Mouse (Mus musculus): Measurements from ENCODE around the gene Ago3. TPM values are rescaled to one million over a fixed set of nuclear protein-coding genes. Genes with fewer than 3 reads are reported as not detected.

Gene Ago3
- total RNA-seq, 2 experiments from 2014 or later: 0.77 to 20.0 TPM

DNA sequence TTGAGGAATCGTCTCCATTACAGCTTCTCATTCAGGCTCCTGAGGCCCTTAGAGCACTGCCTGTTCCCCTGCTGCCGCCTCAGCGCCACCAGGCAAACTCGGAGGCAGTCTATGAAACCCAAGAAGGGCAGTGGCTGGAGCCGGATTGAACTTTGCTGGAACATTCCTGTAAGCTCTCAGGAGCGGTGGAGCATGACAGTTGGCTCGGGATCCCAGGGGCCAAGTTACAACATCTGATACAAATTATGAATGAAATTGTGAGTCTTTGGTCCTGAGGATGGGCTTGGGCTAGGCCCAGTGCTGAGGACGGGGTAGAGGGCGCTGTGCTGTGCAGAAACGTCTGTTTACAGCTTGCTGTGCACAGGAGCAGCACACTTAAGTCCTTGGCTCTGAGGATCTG is 115.0 kb downstream of the Ago3 start:
- ATAC-seq (replicated peaks; ENCODE audit: low FRiP score, poor library complexity, severe bottlenecking): no peak

DNA sequence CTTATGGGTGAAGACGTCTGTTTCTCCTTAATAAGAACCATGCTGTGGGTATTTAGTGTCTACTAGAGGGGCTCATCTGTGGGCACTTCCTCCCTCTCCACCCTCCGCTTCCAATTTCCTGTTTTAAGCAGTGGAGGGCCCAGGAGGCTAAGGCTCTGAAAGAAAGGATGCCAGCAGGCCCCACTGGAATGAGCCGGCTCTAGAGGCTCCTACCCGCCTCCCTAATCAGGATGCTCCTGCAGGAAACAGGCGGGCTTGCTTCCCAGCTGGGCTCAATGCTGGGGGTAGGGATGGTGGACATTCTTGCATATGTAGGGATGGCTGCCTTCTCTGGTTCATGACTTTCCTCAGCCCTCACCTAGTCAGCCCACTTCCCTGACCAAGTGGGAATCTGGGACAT is 116.2 kb downstream of the Ago3 start:
- ATAC-seq (replicated peaks; ENCODE audit: low FRiP score, poor library complexity, severe bottlenecking): no peak

DNA sequence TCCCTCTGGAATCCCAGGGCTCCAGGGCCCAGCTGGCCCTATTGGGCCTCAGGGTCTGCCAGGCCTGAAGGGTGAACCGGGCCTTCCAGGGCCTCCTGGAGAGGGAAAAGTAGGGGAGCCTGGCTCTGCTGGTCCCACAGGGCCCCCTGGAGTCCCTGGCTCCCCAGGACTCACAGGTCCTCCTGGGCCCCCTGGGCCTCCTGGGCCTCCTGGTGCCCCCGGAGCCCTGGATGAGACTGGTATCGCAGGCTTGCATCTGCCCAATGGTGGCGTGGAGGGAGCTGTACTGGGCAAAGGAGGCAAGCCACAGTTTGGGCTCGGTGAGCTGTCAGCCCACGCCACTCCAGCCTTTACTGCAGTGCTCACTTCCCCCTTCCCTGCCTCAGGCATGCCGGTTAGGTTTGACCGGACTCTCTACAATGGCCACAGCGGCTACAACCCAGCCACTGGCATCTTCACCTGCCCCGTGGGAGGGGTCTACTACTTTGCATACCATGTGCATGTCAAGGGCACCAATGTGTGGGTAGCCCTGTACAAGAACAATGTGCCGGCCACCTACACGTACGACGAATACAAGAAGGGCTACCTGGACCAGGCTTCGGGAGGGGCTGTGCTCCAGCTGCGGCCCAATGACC is 117.7 kb downstream of the Ago3 start:
- ATAC-seq (replicated peaks; ENCODE audit: low FRiP score, poor library complexity, severe bottlenecking): no peak

DNA sequence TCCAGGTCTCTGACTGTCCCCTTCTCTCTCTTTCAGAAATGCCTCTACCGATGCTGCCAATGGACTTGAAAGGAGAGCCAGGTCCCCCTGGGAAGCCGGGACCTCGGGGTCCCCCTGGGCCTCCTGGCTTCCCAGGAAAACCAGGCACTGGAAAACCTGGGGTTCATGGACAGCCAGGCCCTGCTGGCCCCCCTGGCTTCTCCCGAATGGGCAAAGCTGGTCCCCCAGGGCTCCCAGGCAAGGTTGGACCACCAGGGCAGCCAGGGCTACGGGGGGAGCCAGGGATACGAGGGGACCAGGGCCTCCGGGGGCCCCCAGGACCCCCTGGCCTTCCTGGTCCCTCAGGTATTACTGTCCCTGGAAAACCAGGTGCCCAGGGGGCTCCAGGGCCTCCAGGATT is 119.0 kb downstream of the Ago3 start:
- no peak for ATAC-seq (replicated peaks; ENCODE audit: low FRiP score, poor library complexity, severe bottlenecking)

DNA sequence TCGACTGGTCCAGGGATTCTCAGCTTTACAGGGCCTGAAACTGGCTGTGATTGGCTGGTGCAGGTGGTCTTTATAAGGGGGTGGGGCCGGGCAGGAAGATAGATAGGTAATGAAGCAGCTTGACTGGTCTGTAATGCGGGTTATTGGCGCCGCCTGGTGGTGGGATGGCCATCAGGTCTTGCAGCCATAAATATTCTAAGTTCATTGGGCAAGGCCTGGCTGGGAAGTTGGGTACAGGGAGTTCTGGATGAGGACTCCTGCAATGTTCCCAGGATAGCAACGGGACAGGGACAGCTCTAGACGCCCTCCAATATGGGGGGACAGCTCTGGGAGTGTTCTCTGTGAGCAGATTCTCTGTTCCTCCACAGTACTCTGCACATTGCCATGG is 119.4 kb downstream of the Ago3 start:
- peak; percentile 67; the same call in 1 of the 2 replicates for ATAC-seq (replicated peaks; ENCODE audit: low FRiP score, poor library complexity, severe bottlenecking)

DNA sequence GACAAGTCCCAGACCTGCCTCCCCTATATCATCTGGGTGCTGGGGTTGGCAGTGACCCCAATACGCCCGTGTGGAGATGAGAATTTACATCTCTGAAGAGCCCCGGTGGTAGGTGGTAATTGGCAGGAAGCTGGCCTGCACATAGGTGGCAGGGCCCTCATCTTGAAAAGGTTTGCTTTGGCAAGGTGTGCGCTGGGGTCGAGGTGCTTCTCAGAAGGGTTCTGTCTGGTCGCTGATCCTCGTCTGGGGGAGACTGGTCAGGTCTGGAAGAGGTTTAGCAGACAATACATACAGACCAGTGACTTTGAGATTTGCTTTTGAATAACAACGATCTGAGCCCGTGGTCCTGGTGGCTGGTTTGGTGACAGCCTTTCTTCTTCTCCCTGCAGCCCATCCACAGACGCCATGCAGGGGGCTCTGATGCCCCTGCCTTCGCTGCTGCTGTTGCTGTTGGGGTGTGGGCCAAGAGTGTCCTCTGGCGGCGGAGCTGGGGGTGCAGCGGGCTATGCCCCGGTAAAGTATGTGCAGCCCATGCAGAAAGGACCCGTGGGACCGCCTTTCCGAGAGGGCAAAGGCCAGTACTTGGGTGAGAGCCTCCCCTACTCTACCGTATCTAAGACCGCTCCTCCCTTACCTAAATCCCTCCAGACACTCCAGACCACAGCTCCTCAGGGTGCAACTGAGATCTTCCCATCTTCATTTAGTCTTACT is 120.0 kb downstream of the Ago3 start:
- no peak for ATAC-seq (replicated peaks; ENCODE audit: low FRiP score, poor library complexity, severe bottlenecking)

DNA sequence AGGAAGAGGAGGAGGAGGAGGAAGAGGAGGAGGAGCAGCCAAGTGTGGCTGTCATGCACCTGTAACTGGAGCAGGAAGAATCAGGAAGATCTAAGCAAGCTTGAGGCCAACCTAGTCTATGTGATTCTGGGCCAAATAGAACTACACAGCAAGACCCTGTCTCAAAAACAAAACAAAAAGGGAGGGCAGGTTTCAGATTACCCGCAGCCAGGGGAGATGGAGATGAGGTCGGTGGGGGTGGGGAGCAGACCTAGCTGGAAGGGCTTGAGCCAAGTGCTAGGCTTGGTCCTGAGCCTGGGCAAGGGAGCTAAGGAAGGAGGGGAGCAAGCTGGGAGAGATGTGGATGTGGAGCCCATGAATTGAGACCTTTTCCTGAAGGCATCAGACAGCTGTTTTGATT is 122.5 kb downstream of the Ago3 start:
- ATAC-seq (replicated peaks; ENCODE audit: low FRiP score, poor library complexity, severe bottlenecking): no peak

DNA sequence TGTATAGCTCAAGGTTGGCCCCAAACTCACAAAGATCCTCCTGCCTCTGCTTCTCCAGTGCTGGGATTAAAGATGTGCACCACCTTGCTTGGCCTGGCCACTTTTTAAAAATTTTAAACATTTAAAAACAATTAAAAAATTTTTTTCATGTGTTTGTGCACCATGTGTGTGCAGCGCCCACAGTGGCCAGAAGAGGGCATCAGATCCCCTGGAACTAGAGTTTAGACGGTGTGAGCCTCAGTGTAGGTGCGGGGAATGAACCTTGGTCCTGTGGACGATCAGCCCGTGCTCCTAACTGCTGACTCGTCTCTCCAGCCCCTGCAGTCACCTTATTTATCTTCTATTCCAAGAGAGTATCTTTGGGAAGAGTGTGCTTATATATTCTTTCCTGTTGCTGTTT is 123.3 kb downstream of the Ago3 start:
- no peak for ATAC-seq (replicated peaks; ENCODE audit: low FRiP score, poor library complexity, severe bottlenecking)

DNA sequence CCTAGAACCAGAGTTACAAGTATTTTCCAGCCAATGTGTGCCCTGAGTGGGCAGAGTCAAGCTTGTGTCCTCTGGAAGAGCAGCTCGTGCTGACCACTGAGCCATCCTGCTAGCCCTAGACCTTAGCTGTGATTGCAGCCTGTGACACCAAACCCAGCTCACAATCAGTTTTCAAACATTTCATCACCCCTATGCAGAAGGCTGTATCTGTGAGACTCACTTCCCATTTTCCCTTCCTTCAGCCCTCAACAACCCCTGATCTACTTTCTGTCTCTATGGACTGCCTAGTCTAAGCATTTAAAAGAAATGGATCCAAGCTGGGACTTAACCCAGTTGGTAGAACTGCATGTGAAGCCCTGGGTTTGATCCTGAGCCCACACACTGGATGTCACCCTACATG is 123.9 kb downstream of the Ago3 start:
- ATAC-seq (replicated peaks; ENCODE audit: low FRiP score, poor library complexity, severe bottlenecking): no peak

DNA sequence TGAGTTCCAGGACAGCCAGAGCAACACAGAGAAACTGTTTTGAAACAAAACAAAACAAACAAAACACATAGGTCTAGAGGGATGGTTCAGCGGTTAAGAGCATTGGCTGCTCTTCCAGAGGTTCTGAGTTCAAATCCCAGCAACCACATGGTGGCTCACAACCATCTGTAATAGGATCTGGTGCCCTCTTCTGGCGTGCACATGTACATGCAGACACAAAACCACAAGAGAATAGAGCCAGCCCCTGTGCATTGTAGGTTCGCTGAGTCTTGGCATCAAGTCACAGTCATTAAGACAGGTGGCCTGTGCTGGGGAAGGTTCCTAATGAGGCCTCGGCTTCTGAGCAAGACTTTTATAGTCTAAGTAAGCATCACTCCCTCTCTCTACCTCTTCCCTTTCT is 125.5 kb downstream of the Ago3 start:
- ATAC-seq (replicated peaks; ENCODE audit: low FRiP score, poor library complexity, severe bottlenecking): no peak

DNA sequence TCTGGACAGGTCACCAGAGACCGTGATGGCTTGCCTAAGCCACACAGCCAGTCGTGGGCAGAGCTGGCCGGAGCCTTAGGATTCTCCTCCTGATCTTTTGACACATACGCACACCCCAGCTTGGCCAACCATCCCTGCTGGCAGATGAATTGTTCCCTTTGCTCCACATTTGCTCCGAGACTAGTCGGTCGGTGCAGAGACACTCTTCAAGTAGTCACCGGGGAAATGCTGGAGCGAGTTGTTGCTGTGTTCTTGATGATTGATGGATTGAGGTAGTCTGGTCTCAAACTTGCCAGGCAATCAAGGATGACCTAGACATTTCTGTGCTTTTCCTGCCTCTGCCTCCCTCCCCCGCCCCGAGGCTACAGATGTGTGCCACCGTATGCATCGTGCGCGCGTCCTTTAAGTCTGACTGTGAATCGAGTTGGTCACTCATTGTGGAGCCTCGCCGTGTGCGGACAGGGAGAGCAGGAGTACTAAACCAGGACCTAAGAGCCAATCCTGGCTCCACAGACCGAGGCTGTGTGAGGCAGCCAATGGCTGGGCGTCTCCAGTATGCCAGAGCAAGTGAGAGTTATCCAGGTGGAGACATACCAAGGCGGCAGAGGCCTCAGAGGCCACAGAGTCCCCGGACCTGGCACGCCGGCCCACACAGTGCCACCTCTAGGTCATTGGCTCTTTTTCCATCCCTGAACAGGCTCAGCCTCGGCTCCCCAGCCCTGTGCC is 127.6 kb downstream of the Ago3 start:
- 0 out of 2 replicates have a peak, but pooled peaks have one; percentile 31 for ATAC-seq (replicated peaks; ENCODE audit: low FRiP score, poor library complexity, severe bottlenecking)

DNA sequence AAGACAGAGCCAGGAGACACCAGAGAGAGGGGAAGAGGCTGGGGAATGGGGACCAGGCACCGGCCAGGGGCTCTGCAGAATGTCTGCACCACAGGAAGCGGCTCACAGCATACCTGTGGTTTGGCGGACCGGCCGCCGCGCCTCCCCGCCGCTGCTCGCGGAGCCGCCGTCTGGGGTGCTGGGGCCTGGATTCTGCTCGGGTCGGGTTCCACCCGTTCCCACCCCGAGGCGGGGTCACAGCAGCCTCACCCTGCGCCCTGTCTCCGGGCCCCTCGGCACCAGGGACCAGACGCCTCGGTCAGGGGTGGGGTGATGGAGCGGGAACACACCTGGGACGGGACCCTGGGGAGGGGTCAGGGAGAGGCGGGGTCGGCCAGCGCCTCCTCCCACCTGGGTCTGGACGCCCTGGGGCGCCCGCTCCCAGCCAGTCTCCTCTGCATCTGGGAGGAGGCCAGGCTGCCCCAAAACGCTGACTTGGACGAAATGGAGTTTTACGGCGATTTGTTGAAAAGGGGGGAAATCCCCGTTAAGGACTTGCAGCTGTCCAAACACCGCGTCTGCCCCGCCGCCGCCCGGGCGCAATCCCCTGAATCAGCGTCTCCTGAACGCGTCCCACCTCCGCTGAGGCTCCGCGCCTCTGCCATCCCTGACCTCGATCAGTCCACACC is 128.3 kb downstream of the Ago3 start:
- ATAC-seq (replicated peaks; ENCODE audit: low FRiP score, poor library complexity, severe bottlenecking): no peak

DNA sequence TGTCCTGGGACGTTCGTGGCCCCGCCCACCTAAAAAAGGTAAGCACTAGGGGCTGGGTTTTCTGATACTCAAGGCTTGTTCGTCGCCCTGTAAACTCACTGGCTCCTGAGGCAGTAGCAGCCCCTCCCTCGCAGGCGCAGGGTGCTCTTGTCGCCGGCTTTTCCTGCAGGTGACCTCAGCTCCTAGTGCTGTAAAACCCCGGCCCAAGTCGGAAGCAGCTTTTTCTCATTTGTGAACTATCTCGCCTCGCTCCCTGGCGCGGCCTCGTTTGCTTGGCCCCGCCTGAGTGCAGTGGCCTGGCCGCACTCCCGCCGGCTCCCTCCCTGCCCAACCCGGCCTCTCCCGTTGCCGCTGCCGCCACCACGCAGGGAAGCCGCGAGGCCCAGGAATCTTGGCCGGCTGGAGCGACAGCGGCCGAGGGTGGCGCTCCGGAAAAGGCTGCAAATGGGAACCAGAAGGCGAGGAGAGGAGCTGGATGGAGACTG is 132.7 kb downstream of the Ago3 start:
- ATAC-seq (replicated peaks; ENCODE audit: low FRiP score, poor library complexity, severe bottlenecking): no peak

DNA sequence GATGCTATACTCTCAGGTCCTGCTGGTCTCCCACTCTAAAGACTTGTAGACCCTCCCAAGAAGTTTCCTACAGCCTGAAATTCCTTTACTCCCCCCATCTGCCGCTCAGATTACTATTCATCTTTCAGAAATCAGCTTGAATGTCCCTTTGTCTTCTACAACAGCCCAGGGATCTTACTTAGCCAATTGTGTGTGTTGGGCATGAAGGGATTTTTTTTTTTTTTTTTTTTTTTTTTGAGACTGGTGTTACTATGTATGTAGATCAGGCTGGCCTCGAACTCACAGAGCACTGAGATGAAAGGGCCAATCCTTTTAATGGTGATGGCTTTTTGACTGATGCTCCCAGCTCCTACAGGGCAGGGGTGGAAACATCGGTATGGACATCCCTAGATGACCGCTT is 133.4 kb downstream of the Ago3 start:
- ATAC-seq (replicated peaks; ENCODE audit: low FRiP score, poor library complexity, severe bottlenecking): no peak

DNA sequence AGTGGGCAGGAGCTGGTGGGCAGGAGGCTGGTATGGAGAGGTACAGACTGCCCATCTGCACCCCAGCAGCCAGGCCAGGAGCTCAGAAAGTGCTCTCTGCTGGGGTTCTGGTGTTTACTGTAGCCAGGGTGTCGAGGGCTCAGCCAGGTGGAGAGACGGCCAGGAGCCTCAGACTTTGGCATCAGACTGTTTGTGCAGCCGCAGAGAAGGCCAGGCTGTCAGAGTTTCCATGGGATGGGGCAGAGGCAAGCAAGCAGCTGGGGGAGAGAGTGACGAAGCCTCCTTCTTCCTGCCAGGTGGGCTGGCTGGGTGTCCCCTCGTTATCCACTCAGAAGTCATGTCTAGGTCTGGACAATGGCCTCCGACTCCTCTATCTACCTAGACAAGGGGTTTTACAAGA is 134.2 kb downstream of the Ago3 start:
- no peak for ATAC-seq (replicated peaks; ENCODE audit: low FRiP score, poor library complexity, severe bottlenecking)

DNA sequence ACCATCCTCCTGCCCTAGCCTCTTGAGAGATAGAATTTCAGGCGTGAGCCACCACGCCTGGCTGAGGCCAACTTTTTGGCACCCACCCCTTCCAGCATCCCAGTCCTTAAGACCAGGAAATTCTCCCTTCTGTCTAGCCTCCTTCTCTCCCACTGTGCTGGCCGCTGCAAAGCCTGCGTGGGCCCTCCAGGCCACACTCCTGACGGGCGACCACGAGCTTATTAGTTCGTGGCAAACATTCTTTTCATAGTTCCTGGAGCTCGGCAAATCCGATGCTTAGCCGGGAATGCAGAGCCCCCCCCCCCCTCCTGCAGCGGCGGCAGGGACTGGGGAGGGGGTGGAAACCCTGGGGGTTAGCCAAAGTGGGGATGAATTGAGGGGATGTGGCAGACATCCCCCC is 138.2 kb downstream of the Ago3 start:
- ATAC-seq (replicated peaks; ENCODE audit: low FRiP score, poor library complexity, severe bottlenecking): no peak

DNA sequence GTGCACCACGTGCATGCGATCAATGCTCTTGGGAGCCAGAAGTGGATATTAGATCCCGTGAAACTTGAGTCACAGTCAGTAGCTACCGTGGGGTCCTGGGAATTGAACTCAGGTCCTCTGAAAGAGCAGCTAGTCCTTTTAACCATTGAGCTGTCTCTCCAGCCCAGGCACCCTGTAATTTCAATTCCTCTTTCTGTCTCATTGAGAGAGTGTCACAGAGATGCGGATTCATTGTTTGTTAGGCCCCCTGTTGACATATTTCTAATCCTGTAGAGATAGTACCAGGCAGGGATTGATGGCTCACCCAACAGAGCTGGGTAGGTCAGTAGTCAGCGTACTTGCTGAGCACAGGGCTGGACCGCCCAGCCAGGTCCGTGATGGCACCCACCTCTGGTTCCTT is 139.0 kb downstream of the Ago3 start:
- ATAC-seq (replicated peaks; ENCODE audit: low FRiP score, poor library complexity, severe bottlenecking): no peak

DNA sequence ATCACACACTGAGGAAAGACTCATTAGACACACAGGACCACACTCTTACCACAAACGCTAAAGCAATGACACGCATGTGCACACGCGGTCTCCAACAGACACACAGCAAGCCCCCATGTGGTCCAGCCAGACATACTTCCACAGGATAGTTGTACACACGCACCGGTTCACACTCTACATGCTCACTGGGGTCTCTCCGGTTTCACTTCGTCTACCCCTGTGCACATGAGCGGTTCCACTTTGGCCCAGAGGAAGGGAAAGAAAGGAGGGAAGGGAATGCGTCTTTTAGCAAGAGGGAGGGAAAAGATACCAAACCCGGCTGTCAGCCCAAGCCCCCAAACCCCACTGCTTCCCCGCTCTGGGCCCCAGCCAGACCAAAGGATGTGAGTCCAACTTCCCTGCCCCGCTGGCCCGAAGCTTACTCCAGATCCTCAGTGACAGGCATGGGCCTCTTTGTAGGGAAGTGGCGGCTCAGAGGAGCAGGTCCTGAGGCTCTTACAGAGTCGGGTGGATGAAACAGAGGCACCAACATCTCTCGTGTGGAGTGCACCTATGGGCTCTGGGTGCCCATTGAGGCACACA is 141.2 kb downstream of the Ago3 start:
- no peak for ATAC-seq (replicated peaks; ENCODE audit: low FRiP score, poor library complexity, severe bottlenecking)

DNA sequence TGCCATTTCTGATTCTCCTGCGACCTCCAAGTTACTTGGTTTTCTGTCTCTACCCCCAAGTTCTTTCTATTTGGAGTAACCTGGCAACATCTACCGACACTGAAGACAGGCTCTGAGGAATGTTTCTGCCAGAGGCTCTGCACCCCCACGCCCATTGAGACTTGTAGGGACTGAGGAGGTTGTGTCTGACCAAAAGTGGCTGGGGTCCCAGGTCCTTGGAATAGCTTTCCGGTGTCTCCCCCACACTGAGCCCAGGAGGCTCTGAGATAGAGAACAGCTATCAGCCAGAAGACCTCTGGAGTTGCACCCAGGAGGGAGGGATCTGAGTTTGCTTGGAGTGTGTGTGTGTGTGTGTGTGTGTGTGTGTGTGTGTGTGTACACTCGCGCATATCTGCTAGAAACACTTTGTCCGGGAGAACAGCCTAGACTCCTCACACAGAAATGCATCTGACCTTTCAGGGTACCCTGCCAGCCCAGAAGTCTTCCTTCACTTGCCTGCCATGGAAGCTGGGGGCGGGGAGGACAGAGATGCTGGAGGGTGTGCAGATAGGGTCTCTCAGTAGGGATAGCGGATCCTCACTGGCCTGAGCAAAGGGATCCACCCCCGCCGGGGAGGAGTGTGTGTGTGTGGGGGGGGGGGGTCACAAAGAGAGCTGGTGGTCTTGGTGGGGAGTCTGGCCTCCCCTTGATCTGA is 141.9 kb downstream of the Ago3 start:
- ATAC-seq (replicated peaks; ENCODE audit: low FRiP score, poor library complexity, severe bottlenecking): no peak

DNA sequence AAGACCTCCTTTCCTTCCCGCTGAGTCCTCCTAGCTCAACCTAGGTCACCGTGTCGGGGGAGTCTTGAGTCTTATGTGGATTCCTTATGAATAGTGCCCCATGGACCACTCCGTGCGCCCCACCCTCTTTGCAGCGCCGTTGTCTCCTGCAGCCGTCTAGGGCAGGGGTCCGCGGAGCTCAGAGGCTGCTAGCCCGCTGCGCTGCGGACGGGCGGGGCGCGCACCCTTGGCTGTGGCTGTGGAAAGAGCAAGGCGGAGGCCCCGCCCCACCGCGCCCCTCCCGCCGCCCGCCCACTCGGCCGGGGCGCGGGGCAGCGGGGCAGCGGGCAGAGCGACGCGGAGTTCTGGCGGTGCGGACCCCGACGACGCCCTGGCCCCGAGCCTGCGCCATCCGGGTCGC is 142.9 kb downstream of the Ago3 start, which contains the start of gene Col8a2:
Col8a2 (plus strand) TSS at position 302 of the 400 bp plus-strand sequence.
- ATAC-seq (replicated peaks; ENCODE audit: low FRiP score, poor library complexity, severe bottlenecking): no peak

Measured in erythroblast, adult 5-6 weeks (primary cell).